Mouse (Mus musculus): Measurements from ENCODE around the gene Ptov1. TPM values are rescaled to one million over a fixed set of nuclear protein-coding genes. Genes with fewer than 3 reads are reported as not detected.

The Ptov1 gene
- polyA plus RNA-seq, 1 experiment from 2014 or later = 54.1 TPM

MicroRNA genes within 50 kb of the gene (microRNA counts, 519-probe panel; counts per million panel counts)
- microRNA mmu-miR-707 = not detected

Small RNAs within 50 kb of the gene (microRNA-seq; reads per million reads assigned to microRNA genes)
- gene Mir707 = not detected

Other genes with a start within 250 kb of the Ptov1 start
- gene Myh14, start 198.9 kb downstream of the Ptov1 start, polyA plus RNA-seq (2015; fragmentation: Nextera tagmentation; extraction: Ambion mirVana) = 0.18 and 0.41 TPM in 2 replicates
- not detected in 2 replicates for gene Izumo2, start 161.0 kb downstream of the Ptov1 start, polyA plus RNA-seq (2015; fragmentation: Nextera tagmentation; extraction: Ambion mirVana)
- gene Vrk3, start 121.4 kb downstream of the Ptov1 start, polyA plus RNA-seq (2015; fragmentation: Nextera tagmentation; extraction: Ambion mirVana) = 28.1 and 30.0 TPM in 2 replicates
- 0.94 and 1.0 TPM in 2 replicates for gene Zfp473, start 118.7 kb downstream of the Ptov1 start, polyA plus RNA-seq (2015; fragmentation: Nextera tagmentation; extraction: Ambion mirVana)
- 48.8 and 51.2 TPM in 2 replicates for gene Nup62, start 53.7 kb downstream of the Ptov1 start, polyA plus RNA-seq (2015; fragmentation: Nextera tagmentation; extraction: Ambion mirVana)
- 0.35 and 0.46 TPM in 2 replicates for gene Il4i1, start 53.4 kb downstream of the Ptov1 start, polyA plus RNA-seq (2015; fragmentation: Nextera tagmentation; extraction: Ambion mirVana)
- gene Atf5, start 53.1 kb downstream of the Ptov1 start, polyA plus RNA-seq (2015; fragmentation: Nextera tagmentation; extraction: Ambion mirVana) = 7.5 and 9.2 TPM in 2 replicates
- 27.7 and 32.3 TPM in 2 replicates for gene Akt1s1, start 20.8 kb downstream of the Ptov1 start, polyA plus RNA-seq (2015; fragmentation: Nextera tagmentation; extraction: Ambion mirVana)
- 26.1 and 29.4 TPM in 2 replicates for gene Tbc1d17, start 20.7 kb downstream of the Ptov1 start, polyA plus RNA-seq (2015; fragmentation: Nextera tagmentation; extraction: Ambion mirVana)
- 23.8 and 28.9 TPM in 2 replicates for gene Pnkp, start 12.6 kb downstream of the Ptov1 start, polyA plus RNA-seq (2015; fragmentation: Nextera tagmentation; extraction: Ambion mirVana)
- gene Med25, start 22.9 kb upstream of the Ptov1 start, polyA plus RNA-seq (2015; fragmentation: Nextera tagmentation; extraction: Ambion mirVana) = 46.8 and 56.2 TPM in 2 replicates
- gene Fuz, start 26.3 kb upstream of the Ptov1 start, polyA plus RNA-seq (2015; fragmentation: Nextera tagmentation; extraction: Ambion mirVana) = 6.7 and 6.9 TPM in 2 replicates
- 69.1 and 70.9 TPM in 2 replicates for gene Ap2a1, start 59.7 kb upstream of the Ptov1 start, polyA plus RNA-seq (2015; fragmentation: Nextera tagmentation; extraction: Ambion mirVana)
- gene Tsks, start 73.4 kb upstream of the Ptov1 start, polyA plus RNA-seq (2015; fragmentation: Nextera tagmentation; extraction: Ambion mirVana) = 0.08 TPM in 1 of 2 replicates, not detected in the other
- gene Cpt1c, start 105.1 kb upstream of the Ptov1 start, polyA plus RNA-seq (2015; fragmentation: Nextera tagmentation; extraction: Ambion mirVana) = 1.5 and 1.6 TPM in 2 replicates
- gene Prmt1, start 116.8 kb upstream of the Ptov1 start, polyA plus RNA-seq (2015; fragmentation: Nextera tagmentation; extraction: Ambion mirVana) = 111 and 114 TPM in 2 replicates
- 39.4 and 47.2 TPM in 2 replicates for gene Irf3, start 127.9 kb upstream of the Ptov1 start, polyA plus RNA-seq (2015; fragmentation: Nextera tagmentation; extraction: Ambion mirVana)
- gene Bcl2l12, start 128.9 kb upstream of the Ptov1 start, polyA plus RNA-seq (2015; fragmentation: Nextera tagmentation; extraction: Ambion mirVana) = 12.3 and 13.7 TPM in 2 replicates
- 10.4 and 11.9 TPM in 2 replicates for gene Scaf1, start 146.6 kb upstream of the Ptov1 start, polyA plus RNA-seq (2015; fragmentation: Nextera tagmentation; extraction: Ambion mirVana)
- 20.8 and 23.6 TPM in 2 replicates for gene Rras, start 148.2 kb upstream of the Ptov1 start, polyA plus RNA-seq (2015; fragmentation: Nextera tagmentation; extraction: Ambion mirVana)
- gene Prr12, start 183.1 kb upstream of the Ptov1 start, polyA plus RNA-seq (2015; fragmentation: Nextera tagmentation; extraction: Ambion mirVana) = 2.1 and 2.3 TPM in 2 replicates
- 25.9 and 27.4 TPM in 2 replicates for gene Nosip, start 192.6 kb upstream of the Ptov1 start, polyA plus RNA-seq (2015; fragmentation: Nextera tagmentation; extraction: Ambion mirVana)
- gene Prrg2, start 192.9 kb upstream of the Ptov1 start, polyA plus RNA-seq (2015; fragmentation: Nextera tagmentation; extraction: Ambion mirVana) = 8.5 and 9.0 TPM in 2 replicates
- 26.3 and 26.6 TPM in 2 replicates for gene Rcn3, start 222.4 kb upstream of the Ptov1 start, polyA plus RNA-seq (2015; fragmentation: Nextera tagmentation; extraction: Ambion mirVana)
- gene Fcgrt, start 234.1 kb upstream of the Ptov1 start, polyA plus RNA-seq (2015; fragmentation: Nextera tagmentation; extraction: Ambion mirVana) = 43.6 and 51.2 TPM in 2 replicates